Mouse (Mus musculus): ENCODE measurements around the gene Nrn1l. TPM values are rescaled to one million over a fixed set of nuclear protein-coding genes. Genes with fewer than 3 reads are reported as not detected.

Gene Nrn1l
- total RNA-seq (2021): 1 to 10 TPM in 1 of 2 experiments, under 1 TPM in 1; 1.00 to 3.0 TPM

DNA sequence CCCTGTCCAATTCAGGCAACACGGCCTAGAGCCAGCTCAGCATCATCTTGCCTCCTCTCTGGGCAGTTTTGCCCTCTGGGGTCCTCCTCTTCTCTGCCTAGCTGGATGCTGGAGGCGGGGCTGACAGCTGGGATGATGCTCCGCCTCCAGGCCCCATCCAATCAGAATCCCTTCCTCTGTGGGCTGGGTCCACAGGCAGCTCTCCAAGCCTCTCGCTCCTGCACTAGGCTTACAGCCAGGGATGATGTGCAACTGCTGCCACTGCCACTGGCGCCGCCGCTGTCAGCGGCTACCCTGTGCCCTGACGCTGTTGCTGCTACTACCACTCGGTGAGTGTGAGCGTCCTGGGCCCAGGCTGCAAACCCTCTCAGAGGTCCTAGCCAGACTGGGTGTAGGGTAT, at the start of gene Nrn1l:
Nrn1l (plus strand) TSS at position 229 of the 400 bp plus-strand sequence.
- peak; percentile 69 to 76 for DNase-seq

- DNase-seq: no peak
Observed at GRCm38 (mm10) chr8:105846678-105847077, 46.7 kb upstream of the Nrn1l start.

DNA sequence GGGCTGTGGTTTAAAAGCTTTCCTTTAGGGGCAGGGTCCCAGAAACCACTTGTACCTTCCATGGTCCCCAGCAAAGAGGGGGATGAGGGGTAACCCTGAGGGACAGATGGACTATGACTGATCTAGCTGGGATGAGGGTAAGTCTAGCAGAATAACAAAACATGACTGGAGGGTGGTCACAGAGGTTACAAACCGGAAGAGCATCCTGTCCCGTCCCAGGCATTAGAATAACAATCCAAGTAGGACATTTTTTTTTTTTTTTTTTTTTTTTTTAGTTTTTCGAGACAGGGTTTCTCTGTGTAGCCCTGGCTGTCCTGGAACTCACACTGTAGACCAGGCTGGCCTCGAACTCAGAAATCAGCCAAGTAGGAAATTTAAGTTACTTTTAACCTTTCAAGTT, 43.4 kb upstream of the Nrn1l start:
- DNase-seq: no peak

DNA sequence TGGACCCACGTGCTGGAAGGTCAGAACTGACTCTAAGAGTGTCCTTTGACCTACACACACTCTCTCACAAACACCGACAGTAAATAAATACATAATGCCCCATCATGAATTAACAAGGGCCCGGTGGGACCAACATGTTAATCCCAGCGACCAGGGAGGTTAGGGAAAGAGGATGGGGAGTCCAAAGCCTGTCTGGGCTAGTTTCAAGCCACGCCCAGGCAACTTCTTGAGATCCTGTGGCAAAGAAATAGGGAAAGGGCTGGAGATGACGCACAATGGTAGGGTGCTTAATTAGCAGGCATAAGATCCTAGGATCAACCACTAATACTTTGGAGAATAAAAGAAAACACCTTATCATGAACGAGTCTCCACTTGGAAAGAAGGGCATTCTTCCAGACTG, 42.8 kb upstream of the Nrn1l start:
- DNase-seq: no peak

GRCm38 (mm10) chr8:105851651-105852143, 41.7 kb upstream of the Nrn1l start:
- peak; percentile 88 to 89 for DNase-seq

- DNase-seq: no peak
Observed at GRCm38 (mm10) chr8:105852146-105852729, 41.1 kb upstream of the Nrn1l start.

- DNase-seq: no peak
Observed at GRCm38 (mm10) chr8:105853178-105853577, 40.2 kb upstream of the Nrn1l start, which contains the start of gene Cenpt. TSS of gene Cenpt (minus strand) at chr8:105853278.

- no peak for DNase-seq
Observed at GRCm38 (mm10) chr8:105854303-105854702, 39.1 kb upstream of the Nrn1l start.

GRCm38 (mm10) chr8:105854715-105855216, 38.6 kb upstream of the Nrn1l start, which contains the start of gene Thap11:
TSS of gene Thap11 (plus strand) at chr8:105855132.
- peak; percentile 90 for DNase-seq

- DNase-seq: peak; percentile 56 to 67
Observed at GRCm38 (mm10) chr8:105855248-105856167, 37.9 kb upstream of the Nrn1l start.

DNA sequence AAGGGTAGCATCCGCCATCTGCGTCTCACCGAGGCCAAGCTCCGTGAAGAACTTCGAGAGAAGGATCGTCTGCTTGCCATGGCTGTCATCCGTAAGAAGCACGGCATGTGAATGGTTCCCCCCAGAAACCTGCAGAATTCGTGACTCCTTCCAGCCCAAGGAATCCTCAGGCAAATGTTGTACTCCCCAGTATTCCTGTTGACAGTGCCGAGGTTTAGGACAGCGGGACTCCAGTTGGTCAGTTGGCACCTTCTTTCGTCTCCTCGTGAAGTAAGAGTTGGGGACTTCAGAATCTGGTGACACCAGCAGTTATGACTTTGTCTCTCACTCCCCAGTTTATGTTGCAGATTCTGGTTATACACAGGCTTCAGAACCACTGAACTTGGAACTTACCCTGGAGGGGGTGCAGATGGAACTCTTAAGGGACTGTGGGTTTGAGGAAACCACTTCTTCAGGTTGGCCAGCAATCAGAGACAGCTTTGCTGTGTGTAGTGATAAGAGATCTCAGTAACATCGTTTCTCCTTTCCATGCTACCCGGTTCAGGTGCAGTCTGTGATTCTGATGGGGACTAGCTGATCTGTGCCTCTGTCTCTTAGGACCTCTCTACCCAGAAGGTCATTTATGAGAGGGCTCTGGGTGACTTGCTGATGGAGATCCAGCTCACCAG, 37.1 kb upstream of the Nrn1l start:
- no peak for DNase-seq

- no peak for DNase-seq
Observed at GRCm38 (mm10) chr8:105858495-105858894, 34.9 kb upstream of the Nrn1l start.

GRCm38 (mm10) chr8:105859314-105859713, 34.1 kb upstream of the Nrn1l start:
- no peak for DNase-seq

DNA sequence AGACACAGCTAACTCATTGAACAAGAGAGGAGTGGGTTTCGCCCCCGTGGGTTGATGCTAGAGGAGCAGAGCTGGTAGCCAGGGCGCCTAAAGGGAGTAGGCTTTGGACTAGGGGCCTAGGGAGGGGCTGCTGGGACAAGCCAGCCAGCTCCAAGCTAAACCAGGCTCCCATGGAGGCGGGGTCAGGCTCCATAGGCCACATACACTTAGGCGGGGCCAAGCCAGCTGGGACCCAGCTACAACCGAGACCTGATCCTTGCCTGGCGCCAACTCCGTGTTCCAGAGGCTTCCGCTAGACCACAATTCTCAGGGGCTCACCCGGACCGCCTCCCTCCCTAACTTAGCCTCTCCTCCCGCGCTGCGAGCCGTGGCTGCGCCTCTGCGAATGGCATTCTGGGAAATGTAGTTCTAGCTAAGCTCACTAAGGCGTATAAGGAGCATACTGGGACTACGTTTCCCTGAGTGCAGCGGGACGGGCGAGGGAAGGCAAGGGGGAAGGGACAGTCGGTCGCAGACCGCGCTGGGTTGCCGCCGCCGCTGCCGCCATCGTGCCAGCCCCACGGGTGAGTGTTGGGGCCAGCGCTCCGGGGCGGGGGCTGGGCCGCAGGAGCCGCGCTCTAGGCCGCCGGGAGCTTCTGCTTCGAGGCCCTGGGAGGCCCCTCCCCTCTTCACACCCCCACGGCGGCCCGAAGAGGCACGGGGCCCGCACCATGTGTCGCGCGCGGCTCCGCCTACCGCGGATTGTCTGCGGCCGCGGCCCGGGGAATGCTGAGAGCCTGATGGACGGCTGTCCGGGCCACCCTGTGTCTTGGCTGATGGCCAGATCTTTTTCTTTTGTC, 33.0 kb upstream of the Nrn1l start, which contains the start of gene Nutf2:
Nutf2 (plus strand) TSS at position 438 of the 839 bp plus-strand sequence.
- DNase-seq: peak; percentile 93 to 94

DNA sequence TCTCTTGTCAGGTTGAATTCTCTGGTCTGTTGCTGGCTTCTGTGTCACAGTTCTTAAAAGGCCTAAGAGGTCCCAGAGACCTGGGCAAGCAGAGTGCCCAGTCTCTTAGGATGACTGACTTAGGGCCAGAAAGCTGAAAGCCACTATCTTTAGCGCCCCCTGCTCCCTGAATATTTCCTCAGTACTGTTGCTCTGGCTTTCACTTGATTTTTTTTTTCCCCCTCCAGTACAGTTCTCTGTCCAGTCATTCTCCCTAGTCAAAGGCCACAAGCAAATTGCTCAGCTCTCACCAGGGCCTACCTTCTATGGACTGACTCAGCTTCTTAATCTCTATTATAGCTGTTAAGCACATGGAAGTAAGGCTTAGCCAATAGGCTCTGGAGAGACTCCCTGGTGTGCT, 31.4 kb upstream of the Nrn1l start:
- no peak for DNase-seq

- DNase-seq: no peak
Observed at GRCm38 (mm10) chr8:105866364-105867029, 26.9 kb upstream of the Nrn1l start.

DNA sequence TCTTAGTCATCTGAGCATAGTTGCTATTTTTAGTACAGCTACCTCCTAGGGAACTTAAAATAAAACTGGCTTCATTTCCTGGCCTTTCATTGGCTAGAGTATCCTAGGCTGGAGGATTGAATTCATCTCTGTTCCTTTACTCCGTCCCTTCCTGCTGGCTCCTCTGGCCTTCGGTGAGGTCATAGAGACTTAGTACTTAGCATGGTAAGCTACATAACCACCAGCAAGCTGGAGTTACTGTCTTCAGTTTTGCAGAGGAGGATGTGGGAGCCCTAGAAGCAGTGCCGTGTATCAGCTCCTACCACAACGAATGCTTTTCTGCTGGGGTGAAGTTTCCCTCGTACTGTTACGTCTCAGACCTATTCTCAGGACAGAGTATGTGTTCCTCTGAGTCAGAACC, 19.1 kb upstream of the Nrn1l start:
- no peak for DNase-seq

GRCm38 (mm10) chr8:105880754-105881520, 12.4 kb upstream of the Nrn1l start, which contains the start of gene Edc4:
TSS of gene Edc4 (plus strand) at chr8:105880881.
- DNase-seq: peak; percentile 82 to 85

GRCm38 (mm10) chr8:105889756-105890465, 3.5 kb upstream of the Nrn1l start:
- no peak for DNase-seq

All from layer of hippocampus, postnatal 36 days (tissue).